Mouse (Mus musculus) thymus, adult 2 months (tissue): Measurements from ENCODE around the gene Baz2a. TPM values are rescaled to one million over a fixed set of nuclear protein-coding genes. Genes with fewer than 3 reads are reported as not detected.
"Not testable (repeated sequence)": the region's sequence is repeated elsewhere in the genome, so short reads cannot be mapped to it uniquely, and the experiment has no call there.

Experiments used
- DNase-seq: peaks from one replicate; pipeline ENCODE4 v3.0.0; 2021
- H3K27ac ChIP-seq: fragments of 200-500 bp; 2 replicates; pipeline ENCODE4 v1.5.1; 2012; ENCODE audit warnings: low read length, control low read depth; ENCODE audit not compliant: control insufficient read depth, insufficient read depth
- H3K27me3 ChIP-seq: fragments of 200-500 bp; 2 replicates; pipeline ENCODE4 v1.6.1; 2012; ENCODE audit warnings: mild to moderate bottlenecking, low read length, moderate library complexity, mixed read lengths; ENCODE audit not compliant: control insufficient read depth, insufficient read depth
- H3K36me3 ChIP-seq: fragments of 200-500 bp; 2 replicates; pipeline ENCODE4 v1.6.1; 2012; ENCODE audit warnings: mild to moderate bottlenecking, low read length, moderate library complexity; ENCODE audit not compliant: control insufficient read depth, insufficient read depth
- H3K4me1 ChIP-seq: fragments of 200-500 bp; replicated peaks from 2 replicates; pipeline ENCODE4 v1.6.1; 2012; ENCODE audit warnings: low read length; ENCODE audit not compliant: control insufficient read depth, insufficient read depth
- H3K4me3 ChIP-seq: fragments of 200-500 bp; 2 replicates; pipeline ENCODE4 v1.5.1; 2012; ENCODE audit warnings: mild to moderate bottlenecking, low read length, control low read depth, moderate library complexity; ENCODE audit not compliant: control insufficient read depth, insufficient read depth
- CTCF ChIP-seq: fragments of 200-500 bp; IDR thresholded peaks from 2 replicates; pipeline ENCODE4 v1.5.1; 2012; ENCODE audit warnings: mild to moderate bottlenecking, control low read depth, low read length, moderate library complexity, borderline replicate concordance; ENCODE audit not compliant: control insufficient read depth, poor library complexity, insufficient read depth; ENCODE audit errors: extremely low read depth
- POLR2A ChIP-seq: fragments of 200-500 bp; IDR thresholded peaks from 2 replicates; pipeline ENCODE4 v1.6.1; 2012; ENCODE audit warnings: mild to moderate bottlenecking, low read length, control low read depth, moderate library complexity; ENCODE audit not compliant: control insufficient read depth, poor library complexity, insufficient read depth; ENCODE audit errors: extremely low read depth
- WGBS: fragments of 180-500 bp; shearing (Covaris S2); methylation state at CpG from one replicate; pipeline ENCODE4 v1.1.7; 2018; 5-methylcytosine and 5-hydroxymethylcytosine counted together
- polyA plus RNA-seq: library from polyadenylated mRNA; depleted of rRNA; stranded (reverse); fragments of >200 nt; gene quantifications from 2 replicates; pipeline ENCODE4 v1.2.3, GENCODE M21; 2012

Gene Baz2a
- polyA plus RNA-seq, 1 experiment = 131 TPM

- H3K27ac ChIP-seq = peak overlapping the region; percentile 10
- H3K4me1 ChIP-seq = peaks cover 3% of the 10 kb centered on the region; the same call in 1 of the 2 replicates
- TF ChIP-seq CTCF (peak; percentile 79), POLR2A (no peak)
- H3K4me3 ChIP-seq = peak overlapping the region; percentile 96
- H3K27me3 ChIP-seq = no peaks in the 10 kb centered on the region
- DNase-seq = peak; percentile 73
- under 1% methylated on average over 62 of the region's 62 CpGs for WGBS
- H3K36me3 ChIP-seq = no peaks in the 10 kb centered on the region
Measured at GRCm38 (mm10) chr10:128059207-128059981, 32.0 kb upstream of the Baz2a start.

DNA sequence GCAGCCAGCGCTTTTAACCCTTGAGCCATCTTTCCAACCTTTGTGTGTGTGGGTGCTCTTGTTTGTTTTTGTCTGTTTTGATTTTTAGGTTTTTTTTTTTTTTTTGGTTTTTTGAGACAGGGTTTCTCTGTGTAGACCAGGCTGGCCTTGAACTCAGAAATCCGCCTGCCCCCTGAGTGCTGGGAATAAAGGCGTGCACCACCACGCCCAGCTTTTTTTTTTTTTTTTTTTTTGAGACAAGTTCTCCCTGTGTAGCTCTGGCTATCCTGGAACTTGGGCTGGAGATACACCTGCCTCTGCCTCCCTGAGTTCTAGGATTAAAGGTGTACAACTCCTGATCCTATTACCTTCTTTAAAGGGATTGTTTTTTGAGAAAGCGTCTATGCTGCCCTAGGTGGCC lies 30.3 kb upstream of the Baz2a start:
- no peak for DNase-seq
- no peaks in the 10 kb centered on the region for H3K27me3 ChIP-seq
- no peak for TF ChIP-seq CTCF
- no peak for TF ChIP-seq POLR2A
- no peaks in the 10 kb centered on the region for H3K36me3 ChIP-seq
- 88% methylated on average over 5 of the region's 5 CpGs for WGBS
- no peak overlapping the region for H3K27ac ChIP-seq
- H3K4me3 ChIP-seq = no peak overlapping the region
- peaks cover 3% of the 10 kb centered on the region; the same call in 1 of the 2 replicates for H3K4me1 ChIP-seq

GRCm38 (mm10) chr10:128062221-128062989 lies 29.0 kb upstream of the Baz2a start:
- Histone ChIP-seq H3K4me3 (no peak overlapping the region), H3K27me3 (no peaks in the 10 kb centered on the region), H3K4me1 (peaks cover 3% of the 10 kb centered on the region; the same call in 1 of the 2 replicates), H3K27ac (no peak overlapping the region), H3K36me3 (no peaks in the 10 kb centered on the region)
- 95% methylated on average over 6 of the region's 6 CpGs for WGBS
- TF ChIP-seq CTCF = no peak
- TF ChIP-seq POLR2A = no peak
- no peak for DNase-seq

DNA sequence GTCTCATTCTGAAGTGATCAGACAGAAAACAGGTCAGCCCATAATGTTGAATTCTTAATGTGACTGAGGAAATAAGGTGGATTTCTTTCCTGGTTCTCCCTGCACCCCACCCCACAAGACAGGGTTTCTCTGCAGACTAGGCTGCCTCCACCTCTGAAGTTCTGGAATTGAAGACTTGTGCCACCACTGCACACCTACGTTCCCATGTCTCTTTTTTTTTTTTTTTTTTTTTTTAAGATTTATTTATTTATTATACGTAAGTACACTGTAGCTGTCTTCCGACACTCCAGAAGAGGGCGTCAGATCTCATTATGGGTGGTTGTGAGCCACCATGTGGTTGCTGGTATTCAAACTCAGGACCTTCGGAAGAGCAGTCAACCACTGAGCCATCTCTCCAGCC lies 25.3 kb upstream of the Baz2a start:
- no peaks in the 10 kb centered on the region for H3K27me3 ChIP-seq
- H3K4me1 ChIP-seq = no peaks in the 10 kb centered on the region; the same call in 1 of the 2 replicates
- H3K36me3 ChIP-seq = peaks cover 24% of the 10 kb centered on the region
- no peak for DNase-seq
- no peak overlapping the region for H3K27ac ChIP-seq
- TF ChIP-seq POLR2A (no peak), CTCF (no peak)
- H3K4me3 ChIP-seq = no peak overlapping the region
- WGBS = 89% methylated on average over 5 of the region's 5 CpGs

DNA sequence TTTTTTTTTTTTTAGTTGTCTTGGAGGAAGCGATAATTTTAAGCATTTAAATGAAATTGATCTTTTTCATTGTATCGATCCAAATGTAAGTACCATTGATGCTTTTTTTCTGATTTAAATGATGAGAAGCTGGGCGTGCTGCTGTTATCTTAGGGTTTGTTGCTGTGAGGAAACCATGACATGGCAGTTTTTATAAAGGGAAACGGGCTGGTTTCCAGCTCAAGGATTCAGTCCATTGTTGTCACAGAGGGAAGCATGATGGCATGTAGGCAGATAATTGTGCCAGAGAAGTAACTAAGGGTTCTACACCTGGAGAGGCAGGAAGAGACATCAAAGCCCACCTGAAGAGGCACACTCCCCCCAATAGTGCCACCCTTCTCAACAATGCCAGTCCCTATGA lies 22.2 kb upstream of the Baz2a start:
- WGBS = 91% methylated on average over 4 of the region's 4 CpGs
- Histone ChIP-seq H3K4me3 (no peak overlapping the region), H3K36me3 (peaks cover 51% of the 10 kb centered on the region), H3K27me3 (no peaks in the 10 kb centered on the region), H3K4me1 (no peaks in the 10 kb centered on the region; the same call in 1 of the 2 replicates), H3K27ac (no peak overlapping the region)
- TF ChIP-seq POLR2A (no peak), CTCF (no peak)
- no peak for DNase-seq

DNA sequence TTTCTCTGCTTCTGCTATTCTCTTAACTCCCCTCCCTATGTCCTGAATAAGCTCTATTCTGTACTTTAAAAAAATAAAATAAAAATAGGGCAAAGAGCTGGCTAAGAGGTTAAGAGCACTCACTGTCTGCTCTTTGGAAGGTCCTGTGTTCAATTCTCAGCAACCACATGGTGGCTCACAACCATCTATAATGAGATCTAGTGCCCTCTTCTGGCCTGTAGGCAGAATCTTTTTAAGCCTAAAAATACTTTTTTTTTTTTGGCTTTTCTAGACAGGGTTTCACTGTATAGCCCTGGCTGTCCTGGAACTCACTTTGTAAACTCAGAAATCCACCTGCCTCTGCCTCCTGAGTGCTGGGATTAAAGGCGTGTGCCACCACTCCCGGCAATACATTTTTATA lies 20.9 kb upstream of the Baz2a start:
- not testable (repeated sequence) for H3K27ac ChIP-seq, DNase-seq, H3K4me3 ChIP-seq, H3K4me1 ChIP-seq, H3K27me3 ChIP-seq
- WGBS = 97% methylated on average over 2 of the region's 2 CpGs
- peaks cover 56% of the 10 kb centered on the region for H3K36me3 ChIP-seq

DNA sequence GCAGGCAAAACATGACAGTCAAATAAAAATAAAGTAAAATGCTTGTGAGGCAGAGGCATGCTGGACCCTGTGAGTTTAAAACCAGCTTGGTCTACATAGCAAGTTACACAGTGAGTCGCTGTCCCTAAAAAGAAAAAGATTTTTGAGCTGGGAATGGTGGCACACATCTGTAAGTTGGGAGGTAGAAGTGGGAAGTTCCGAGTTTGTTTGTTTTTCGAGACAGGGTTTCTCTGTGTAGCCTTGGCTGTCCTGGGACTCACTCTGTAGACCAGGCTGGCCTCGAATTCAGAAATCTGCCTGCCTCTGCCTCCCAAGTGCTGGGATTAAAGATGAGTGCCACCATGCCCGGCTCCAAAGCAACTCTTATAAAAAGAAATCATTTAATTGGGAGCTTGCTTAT lies 13.1 kb upstream of the Baz2a start:
- H3K4me1 ChIP-seq, DNase-seq, H3K4me3 ChIP-seq, H3K27ac ChIP-seq, H3K27me3 ChIP-seq: not testable (repeated sequence)
- WGBS = 95% methylated on average over 5 of the region's 5 CpGs
- peaks cover 23% of the 10 kb centered on the region for H3K36me3 ChIP-seq
